Mouse (Mus musculus): ENCODE measurements around the gene Acot12.

Gene Acot12

GRCm38 (mm10) chr13:91741280-91742047 lies at the start of gene Acot12:
Acot12 (plus strand) TSS chr13:91741512.
- DNase-seq (ENCODE audit: low read depth): no peak

GRCm38 (mm10) chr13:91693615-91694014 lies 47.7 kb upstream of the Acot12 start:
- no peak for DNase-seq (ENCODE audit: low read depth)

GRCm38 (mm10) chr13:91695406-91695805 lies 45.9 kb upstream of the Acot12 start:
- no peak for DNase-seq (ENCODE audit: low read depth)

GRCm38 (mm10) chr13:91696109-91696645 lies 45.1 kb upstream of the Acot12 start:
- DNase-seq (ENCODE audit: low read depth): no peak

GRCm38 (mm10) chr13:91697011-91697410 lies 44.3 kb upstream of the Acot12 start:
- peak; percentile 52 for DNase-seq (ENCODE audit: low read depth)

GRCm38 (mm10) chr13:91702337-91702736 lies 39.0 kb upstream of the Acot12 start:
- no peak for DNase-seq (ENCODE audit: low read depth)

GRCm38 (mm10) chr13:91719487-91719886 lies 21.8 kb upstream of the Acot12 start:
- no peak for DNase-seq (ENCODE audit: low read depth)

GRCm38 (mm10) chr13:91723108-91723735 lies 18.1 kb upstream of the Acot12 start:
- no peak for DNase-seq (ENCODE audit: low read depth)

- DNase-seq (ENCODE audit: low read depth): no peak
Observed at GRCm38 (mm10) chr13:91723736-91724119, 17.6 kb upstream of the Acot12 start.

- DNase-seq (ENCODE audit: low read depth): no peak
Observed at GRCm38 (mm10) chr13:91724211-91724610, 17.1 kb upstream of the Acot12 start.

GRCm38 (mm10) chr13:91725130-91725529 lies 16.2 kb upstream of the Acot12 start:
- no peak for DNase-seq (ENCODE audit: low read depth)

- DNase-seq (ENCODE audit: low read depth): no peak
Observed at GRCm38 (mm10) chr13:91727899-91728298, 13.4 kb upstream of the Acot12 start.

- DNase-seq (ENCODE audit: low read depth): no peak
Observed at GRCm38 (mm10) chr13:91737191-91737590, 4.1 kb upstream of the Acot12 start.

GRCm38 (mm10) chr13:91740851-91741250 lies 461 bp upstream of the Acot12 start:
- no peak for DNase-seq (ENCODE audit: low read depth)

GRCm38 (mm10) chr13:91743180-91743579 lies 1.9 kb downstream of the Acot12 start:
- DNase-seq (ENCODE audit: low read depth): no peak

- DNase-seq (ENCODE audit: low read depth): no peak
Observed at GRCm38 (mm10) chr13:91746470-91746869, 5.2 kb downstream of the Acot12 start.

GRCm38 (mm10) chr13:91748401-91748800 lies 7.1 kb downstream of the Acot12 start:
- no peak for DNase-seq (ENCODE audit: low read depth)

GRCm38 (mm10) chr13:91749981-91750380 lies 8.7 kb downstream of the Acot12 start:
- no peak for DNase-seq (ENCODE audit: low read depth)

- no peak for DNase-seq (ENCODE audit: low read depth)
Observed at GRCm38 (mm10) chr13:91753724-91754123, 12.4 kb downstream of the Acot12 start.

- DNase-seq (ENCODE audit: low read depth): no peak
Observed at GRCm38 (mm10) chr13:91754762-91755161, 13.4 kb downstream of the Acot12 start.

GRCm38 (mm10) chr13:91756230-91756629 lies 14.9 kb downstream of the Acot12 start:
- no peak for DNase-seq (ENCODE audit: low read depth)

- DNase-seq (ENCODE audit: low read depth): no peak
Observed at GRCm38 (mm10) chr13:91758316-91759048, 17.2 kb downstream of the Acot12 start.

- DNase-seq (ENCODE audit: low read depth): no peak
Observed at GRCm38 (mm10) chr13:91759791-91760190, 18.5 kb downstream of the Acot12 start.
